Mouse (Mus musculus) heart, embryonic 14.5 days (tissue): ENCODE results near the gene Srpr. TPM values are rescaled to one million over a fixed set of nuclear protein-coding genes. Genes with fewer than 3 reads are reported as not detected.

Experiments used
- ATAC-seq: fragments of 200-750 bp; cut with Nextera tagmentation; 2 replicates; pipeline ENCODE4 v1.8.0; 2017; ENCODE audit warnings: low read depth, moderate TSS enrichment; ENCODE audit not compliant: insufficient number of reproducible peaks, insufficient read depth, low FRiP score
- H3K27ac ChIP-seq, 2 experiments: fragments of 200-500 bp in 1 of 2; fragments of 300-500 bp in 1 of 2; sonication (generic) in 1 of 2; replicated peaks in 1 of 2; 2 replicates each; pipeline ENCODE4 v1.5.1; 2012 to 2014; ENCODE audit warnings: low read depth in 2 of 2, low read length in 2 of 2, control low read depth in 1 of 2, mild to moderate bottlenecking in 1 of 2, mixed read lengths in 1 of 2; ENCODE audit not compliant: control insufficient read depth in 1 of 2, insufficient read depth in 1 of 2
- H3K27me3 ChIP-seq: fragments of 300-500 bp; sonication (generic); 2 replicates; pipeline ENCODE4 v1.6.1; 2014; ENCODE audit warnings: mild to moderate bottlenecking, low read length, control low read depth; ENCODE audit not compliant: control insufficient read depth, insufficient read depth
- H3K36me3 ChIP-seq: fragments of 300-500 bp; sonication (generic); 2 replicates; pipeline ENCODE4 v1.6.1; 2014; ENCODE audit warnings: mild to moderate bottlenecking, control low read depth, low read length, mixed read lengths; ENCODE audit not compliant: control insufficient read depth, insufficient read depth
- H3K4me1 ChIP-seq, 2 experiments: fragments of 200-500 bp in 1 of 2; fragments of 300-500 bp in 1 of 2; sonication (generic) in 1 of 2; 2 replicates each; pipeline ENCODE4 v1.6.1; 2012 to 2014; ENCODE audit warnings: low read length in 2 of 2, control low read depth in 1 of 2, mixed read lengths in 1 of 2; ENCODE audit not compliant: control insufficient read depth in 2 of 2, insufficient read depth in 2 of 2
- H3K4me2 ChIP-seq: fragments of 300-500 bp; sonication (generic); 2 replicates; pipeline ENCODE4 v1.6.1; 2014; ENCODE audit warnings: mild to moderate bottlenecking, low read length
- H3K4me3 ChIP-seq, 2 experiments: fragments of 200-500 bp in 1 of 2; fragments of 300-500 bp in 1 of 2; sonication (generic) in 1 of 2; 2 replicates each; pipeline ENCODE4 v1.5.1; 2012 to 2014; ENCODE audit warnings: low read length in 2 of 2, mild to moderate bottlenecking in 2 of 2, control low read depth in 1 of 2, low read depth in 1 of 2, moderate library complexity in 1 of 2; ENCODE audit not compliant: control insufficient read depth in 1 of 2, insufficient read depth in 1 of 2
- H3K9ac ChIP-seq: fragments of 300-500 bp; sonication (generic); 2 replicates; pipeline ENCODE4 v1.6.1; 2014; ENCODE audit warnings: mild to moderate bottlenecking, low read length
- H3K9me3 ChIP-seq: fragments of 300-500 bp; sonication (generic); 2 replicates; pipeline ENCODE4 v1.6.1; 2016; ENCODE audit warnings: low read length, control low read depth; ENCODE audit not compliant: control insufficient read depth
- WGBS: fragments of 180-500 bp; shearing (Covaris S2); extraction: QIAGEN DNeasy Blood & Tissue Kit; methylation state at CpG from one replicate; pipeline ENCODE4 v1.1.7; 2014; 5-methylcytosine and 5-hydroxymethylcytosine counted together
- polyA plus RNA-seq: library from polyadenylated mRNA; unstranded; fragments of >200 nt; fragmentation: Nextera tagmentation; extraction: Ambion mirVana; gene quantifications from 2 replicates; pipeline ENCODE4 v1.2.1, GENCODE M21; 2014

Srpr gene
- polyA plus RNA-seq, 1 experiment from 2014 or later, result 109 TPM

GRCm38 (mm10) chr9:35283415-35284069 lies 83.6 kb downstream of the Srpr start:
- Histone ChIP-seq H3K9ac (no peak overlapping the region), H3K4me2 (no peak overlapping the region), H3K9me3 (no peaks in the 10 kb centered on the region), H3K36me3 (0 out of 2 replicates have a peak, but pooled peaks cover 7% of the 10 kb centered on the region), H3K4me3 (no peak overlapping the region), H3K4me1 (peaks cover 0 to 4% of the 10 kb centered on the region in 2 experiments; a peak in 2 of 4 replicates), H3K27me3 (no peaks in the 10 kb centered on the region), H3K27ac (no peak overlapping the region)
- WGBS, result 68% methylated on average over 13 of the region's 13 CpGs
- ATAC-seq, result no peak

DNA sequence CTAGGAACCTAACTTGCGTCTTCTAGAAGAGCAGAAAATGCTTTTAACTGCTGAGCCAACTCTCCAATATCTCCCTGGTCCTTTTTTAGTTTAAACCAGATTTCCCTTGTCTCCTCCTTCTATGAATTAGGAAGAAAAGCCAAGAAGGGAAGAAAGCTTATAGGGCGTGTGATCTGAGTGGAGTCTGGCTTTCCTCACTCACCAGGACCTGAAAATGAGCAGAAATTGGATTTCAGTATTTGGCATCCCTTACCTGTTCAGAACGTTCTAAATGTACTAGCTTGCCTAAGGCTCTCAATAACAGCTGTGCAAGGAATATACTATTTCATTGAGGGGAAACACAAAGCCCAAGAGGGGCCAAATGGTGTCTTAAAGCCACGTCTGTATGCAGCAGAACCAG lies 84.4 kb downstream of the Srpr start:
- no peak overlapping the region for H3K4me3 ChIP-seq
- WGBS, result 78% methylated on average over 4 of the region's 4 CpGs
- H3K27ac ChIP-seq, result no peak overlapping the region

GRCm38 (mm10) chr9:35286351-35286750 lies 86.4 kb downstream of the Srpr start:
- Histone ChIP-seq H3K4me2 (no peak overlapping the region), H3K4me3 (no peak overlapping the region), H3K9me3 (no peaks in the 10 kb centered on the region), H3K27ac (no peak overlapping the region), H3K27me3 (no peaks in the 10 kb centered on the region), H3K36me3 (no peaks in the 10 kb centered on the region), H3K4me1 (peaks cover 0 to 8% of the 10 kb centered on the region in 2 experiments; a peak in 3 of 4 replicates), H3K9ac (no peak overlapping the region)
- 69% methylated on average over 3 of the region's 3 CpGs for WGBS
- no peak for ATAC-seq

More for the DNA sequence above, 84.4 kb downstream of the Srpr start:
- Histone ChIP-seq H3K27me3 (no peaks in the 10 kb centered on the region), H3K9ac (no peak overlapping the region), H3K9me3 (no peaks in the 10 kb centered on the region), H3K4me1 (peaks cover 0 to 4% of the 10 kb centered on the region in 2 experiments; a peak in 3 of 4 replicates), H3K4me2 (no peak overlapping the region), H3K36me3 (0 out of 2 replicates have a peak, but pooled peaks cover 2% of the 10 kb centered on the region)
- no peak for ATAC-seq

- H3K27ac ChIP-seq, result no peak overlapping the region
- no peaks in the 10 kb centered on the region for H3K36me3 ChIP-seq
- H3K4me2 ChIP-seq, result no peak overlapping the region
- no peak for ATAC-seq
- no peak overlapping the region for H3K4me3 ChIP-seq
- no peaks in the 10 kb centered on the region for H3K27me3 ChIP-seq
- no peak overlapping the region for H3K9ac ChIP-seq
- H3K9me3 ChIP-seq, result no peaks in the 10 kb centered on the region
- WGBS, result 59% methylated on average over 7 of the region's 7 CpGs
- H3K4me1 ChIP-seq, result peaks cover 0 to 8% of the 10 kb centered on the region in 2 experiments; a peak in 3 of 4 replicates
Observed at GRCm38 (mm10) chr9:35289992-35290391, 90.0 kb downstream of the Srpr start.

GRCm38 (mm10) chr9:35290417-35290816 lies 90.4 kb downstream of the Srpr start:
- 93% methylated on average over 3 of the region's 3 CpGs for WGBS

GRCm38 (mm10) chr9:35290916-35291315 lies 90.9 kb downstream of the Srpr start:
- ATAC-seq, result 0 out of 2 replicates have a peak, but pooled peaks have one; percentile 23
- WGBS, result 20% methylated on average over 4 of the region's 4 CpGs
- Histone ChIP-seq H3K4me1 (peaks cover 0 to 8% of the 10 kb centered on the region in 2 experiments; a peak in 3 of 4 replicates), H3K9me3 (no peaks in the 10 kb centered on the region), H3K9ac (no peak overlapping the region), H3K27ac (no peak overlapping the region), H3K27me3 (no peaks in the 10 kb centered on the region), H3K4me3 (no peak overlapping the region), H3K4me2 (no peak overlapping the region), H3K36me3 (no peaks in the 10 kb centered on the region)

More at GRCm38 (mm10) chr9:35290417-35290816, 90.4 kb downstream of the Srpr start:
- Histone ChIP-seq H3K27ac (no peak overlapping the region), H3K27me3 (no peaks in the 10 kb centered on the region), H3K4me3 (no peak overlapping the region), H3K4me1 (peaks cover 0 to 8% of the 10 kb centered on the region in 2 experiments; a peak in 3 of 4 replicates), H3K9ac (no peak overlapping the region), H3K9me3 (no peaks in the 10 kb centered on the region), H3K4me2 (no peak overlapping the region), H3K36me3 (no peaks in the 10 kb centered on the region)
- ATAC-seq, result no peak

DNA sequence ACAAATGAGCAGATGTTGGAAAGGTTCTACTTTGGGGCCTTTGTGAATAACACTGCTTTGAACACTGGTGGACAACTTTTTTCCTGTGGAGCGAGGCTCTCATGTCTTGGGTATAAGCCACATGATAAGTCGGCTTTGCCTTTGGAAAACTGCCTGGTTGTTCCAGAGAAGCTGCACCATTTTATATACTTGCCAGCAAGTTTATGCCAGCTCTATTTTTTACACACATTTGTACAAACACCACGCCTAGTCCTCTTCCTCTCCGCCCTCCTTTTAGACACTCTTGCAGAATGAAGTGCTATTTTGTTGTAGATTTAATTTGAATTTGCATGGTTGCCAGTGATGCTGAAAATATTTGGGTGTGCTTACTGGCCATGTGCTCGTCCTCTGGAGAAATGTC lies 93.5 kb downstream of the Srpr start:
- H3K9me3 ChIP-seq, result no peaks in the 10 kb centered on the region
- H3K4me3 ChIP-seq, result no peak overlapping the region
- 76% methylated on average over 5 of the region's 5 CpGs for WGBS
- H3K27ac ChIP-seq, result no peak overlapping the region
- no peaks in the 10 kb centered on the region for H3K27me3 ChIP-seq
- no peak for ATAC-seq
- no peak overlapping the region for H3K4me2 ChIP-seq
- H3K4me1 ChIP-seq, result peaks cover 0 to 4% of the 10 kb centered on the region in 2 experiments; a peak in 2 of 4 replicates
- H3K9ac ChIP-seq, result no peak overlapping the region
- no peaks in the 10 kb centered on the region for H3K36me3 ChIP-seq
